Mouse (Mus musculus): ENCODE measurements around the gene 6030408B16Rik. TPM values are rescaled to one million over a fixed set of nuclear protein-coding genes. Genes with fewer than 3 reads are reported as not detected.
"Not testable (repeated sequence)": the region's sequence is repeated elsewhere in the genome, so short reads cannot be mapped to it uniquely, and the experiment has no call there.

The 6030408B16Rik gene
- total RNA-seq, 2 experiments from 2014 or later, result not detected

DNA sequence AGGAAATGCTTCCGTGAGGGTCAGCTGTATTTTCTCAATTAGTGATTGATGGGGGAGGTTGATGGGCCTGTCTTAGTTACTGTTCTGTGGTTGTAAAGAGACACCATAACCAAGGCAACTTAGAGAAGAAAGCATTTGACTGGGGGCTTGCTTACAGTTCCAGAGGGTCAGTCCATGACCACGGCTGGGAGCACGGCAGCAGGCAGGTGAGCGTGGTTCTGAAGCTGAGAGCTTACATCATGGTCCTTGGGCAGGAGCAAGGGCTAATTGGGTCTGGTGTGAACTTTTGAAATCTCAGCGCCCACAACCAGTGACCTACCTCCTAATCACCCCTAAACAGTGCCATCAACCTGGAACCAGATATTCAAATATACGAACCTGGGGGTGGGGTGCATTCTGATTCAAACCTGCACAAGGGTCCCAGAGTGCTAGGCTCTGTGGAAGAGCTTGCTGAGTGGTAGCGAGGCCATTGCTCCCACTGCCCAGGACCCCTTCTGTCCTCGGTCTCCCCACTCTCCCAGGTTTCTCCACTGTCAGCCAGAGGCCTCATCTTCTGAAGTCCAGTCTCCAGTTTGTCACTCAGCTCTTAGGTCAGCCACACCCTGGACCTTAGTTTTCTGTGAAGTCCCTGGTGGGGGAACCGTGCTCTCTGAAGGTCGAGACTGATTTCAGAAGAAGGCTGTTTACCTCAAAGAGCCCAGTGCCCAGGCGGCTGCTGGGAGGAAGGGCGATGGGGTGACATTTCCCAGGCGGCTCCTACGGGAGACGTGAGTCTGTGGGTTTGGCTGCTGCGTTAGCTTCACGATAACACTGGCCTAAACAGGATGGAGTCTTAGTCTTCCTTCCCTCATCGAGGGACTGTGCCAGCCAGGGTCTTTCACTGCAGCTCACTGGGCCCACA, 24.2 kb downstream of the 6030408B16Rik start:
- no peak for ATAC-seq (replicated peaks; ENCODE audit: low FRiP score, low TSS enrichment, poor library complexity, severe bottlenecking)

DNA sequence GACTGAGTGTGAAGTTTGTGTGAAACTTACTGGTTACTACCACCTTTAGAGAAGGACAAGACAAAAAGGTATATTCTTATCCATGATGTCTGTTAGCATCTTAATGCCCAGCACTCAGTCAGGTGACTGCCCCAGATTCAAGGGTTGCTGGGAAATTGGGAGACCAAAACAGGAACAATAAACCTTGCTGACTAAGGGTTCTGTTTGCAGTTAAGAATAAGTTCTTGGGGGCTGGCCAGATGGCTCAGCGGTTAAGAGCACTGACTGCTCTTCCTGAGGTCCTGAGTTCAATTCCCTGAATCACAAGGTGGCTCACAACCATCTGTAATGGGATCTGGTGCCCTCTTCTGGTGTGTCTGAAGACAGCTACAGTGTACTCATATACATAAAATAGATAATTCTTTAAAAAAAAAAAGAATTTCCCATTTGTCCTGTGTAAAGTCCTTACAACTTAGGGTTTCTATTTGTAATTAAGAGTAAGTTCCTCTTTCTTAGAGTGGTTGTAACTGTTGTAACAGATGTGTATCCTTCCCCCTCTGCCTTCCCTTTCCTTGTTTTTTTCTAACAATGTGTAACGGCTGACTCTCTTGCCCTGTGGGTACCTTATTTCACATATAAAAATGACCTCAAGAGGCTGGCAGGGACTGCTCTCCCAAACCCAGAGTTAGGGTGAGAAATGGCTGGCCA, 24.9 kb downstream of the 6030408B16Rik start:
- ATAC-seq (replicated peaks; ENCODE audit: low FRiP score, low TSS enrichment, poor library complexity, severe bottlenecking), result no peak

DNA sequence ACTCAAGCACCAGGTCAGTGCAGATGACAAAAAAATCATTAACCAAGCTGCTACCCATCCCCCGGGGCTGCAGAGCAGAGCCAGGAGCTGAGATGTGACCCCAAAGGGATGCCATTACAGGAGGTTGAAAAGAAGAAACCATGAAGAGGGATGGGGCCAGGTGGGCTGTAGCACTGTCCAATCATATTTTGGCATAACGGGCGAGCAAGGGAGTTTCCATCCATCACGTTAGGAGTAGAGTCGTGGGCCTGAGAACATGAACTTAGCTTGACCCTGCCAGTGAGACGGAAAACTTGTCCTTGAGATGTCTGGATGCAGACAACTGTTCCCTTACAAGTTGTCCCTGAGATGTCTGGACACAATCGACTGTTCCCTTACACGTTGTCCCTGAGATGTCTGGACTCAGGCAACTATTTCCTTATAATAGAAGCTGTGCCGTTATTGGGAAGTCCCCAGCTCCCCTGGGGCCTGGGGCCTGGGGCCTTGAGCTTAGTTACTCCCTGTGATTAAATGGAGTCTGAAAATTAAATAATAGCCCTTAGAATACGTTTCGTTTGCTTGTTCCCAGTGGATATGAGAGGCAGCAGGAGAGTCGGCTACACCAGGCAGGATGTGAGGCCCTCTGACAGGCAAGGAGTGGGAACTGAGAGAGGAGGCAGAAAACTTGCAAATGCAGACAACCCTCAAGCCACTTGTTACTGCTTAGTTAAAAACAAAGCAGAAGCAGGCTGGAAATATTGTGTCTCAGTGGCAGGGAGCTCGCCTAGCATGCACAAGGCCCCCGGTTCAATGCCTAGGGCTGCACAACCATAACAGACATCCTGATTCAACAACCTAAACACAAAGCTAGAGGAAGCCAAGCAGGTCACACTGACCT, 26.1 kb downstream of the 6030408B16Rik start:
- ATAC-seq (replicated peaks; ENCODE audit: low FRiP score, low TSS enrichment, poor library complexity, severe bottlenecking), result no peak

GRCm38 (mm10) chr15:101320010-101320617, 27.1 kb downstream of the 6030408B16Rik start:
- no peak for ATAC-seq (replicated peaks; ENCODE audit: low FRiP score, low TSS enrichment, poor library complexity, severe bottlenecking)

DNA sequence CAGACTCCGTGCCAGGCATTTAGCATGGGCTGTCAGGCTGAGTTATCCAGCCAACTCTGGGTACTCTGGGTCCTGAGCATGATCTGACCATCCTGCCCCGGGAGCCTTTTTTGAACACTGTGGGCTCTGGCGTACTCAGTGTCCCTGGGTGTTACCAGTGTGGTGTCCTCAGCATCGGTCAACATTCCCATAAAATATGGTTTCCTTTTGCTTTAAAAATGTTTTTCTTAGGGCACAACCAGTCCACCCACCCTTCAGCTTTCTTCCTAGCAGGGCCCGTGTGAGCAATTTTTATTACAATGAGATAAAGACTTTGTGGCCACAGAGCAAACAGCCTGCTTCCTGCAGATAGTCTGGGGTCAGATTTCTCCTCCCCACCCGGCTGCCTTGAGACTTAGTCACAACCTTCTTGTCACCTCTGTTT, 27.6 kb downstream of the 6030408B16Rik start:
- peak; percentile 66 for ATAC-seq (replicated peaks; ENCODE audit: low FRiP score, low TSS enrichment, poor library complexity, severe bottlenecking)

- no peak for ATAC-seq (replicated peaks; ENCODE audit: low FRiP score, low TSS enrichment, poor library complexity, severe bottlenecking)
Observed at GRCm38 (mm10) chr15:101321126-101321525, 28.1 kb downstream of the 6030408B16Rik start.

GRCm38 (mm10) chr15:101322106-101322505, 29.1 kb downstream of the 6030408B16Rik start:
- ATAC-seq (replicated peaks; ENCODE audit: low FRiP score, low TSS enrichment, poor library complexity, severe bottlenecking), result no peak

DNA sequence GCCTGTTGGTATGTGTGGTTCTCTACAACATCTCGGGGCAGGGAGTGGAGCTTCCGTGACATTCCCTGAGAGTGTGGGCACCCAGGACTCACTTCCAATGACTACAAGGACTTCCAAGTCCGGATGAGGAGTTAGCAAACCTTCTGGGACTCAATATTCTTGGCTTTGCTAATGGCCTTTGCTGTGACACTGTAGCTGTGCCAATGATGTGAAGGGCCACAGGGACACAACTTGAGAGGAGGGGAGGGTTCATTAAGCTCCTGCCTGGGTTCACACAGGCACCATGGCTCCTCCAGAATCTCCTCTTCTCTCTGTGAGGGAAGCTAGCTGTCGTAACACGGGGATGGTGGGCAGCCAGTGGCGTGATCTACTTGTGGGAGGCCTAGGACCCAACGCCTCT, 29.6 kb downstream of the 6030408B16Rik start:
- ATAC-seq (replicated peaks; ENCODE audit: low FRiP score, low TSS enrichment, poor library complexity, severe bottlenecking), result no peak

DNA sequence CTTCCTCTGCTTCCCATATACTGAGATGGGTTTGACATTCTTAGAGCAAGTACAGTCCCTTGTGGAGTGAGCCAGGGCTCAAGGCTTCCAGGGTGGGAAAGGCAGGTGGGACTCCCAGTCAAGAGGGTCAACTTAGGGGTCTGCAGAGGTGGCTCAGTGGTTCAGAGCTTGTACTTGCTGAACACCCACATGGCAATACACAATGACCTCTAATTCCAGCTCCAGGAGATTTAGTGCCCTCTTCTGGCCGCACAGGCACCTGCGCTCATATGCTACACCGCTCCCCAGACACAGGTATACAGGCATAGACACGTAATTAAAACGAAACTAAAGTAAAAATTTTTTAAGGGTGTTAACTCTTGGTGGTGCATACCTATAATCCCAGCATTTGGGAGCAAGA, 30.5 kb downstream of the 6030408B16Rik start:
- ATAC-seq (replicated peaks; ENCODE audit: low FRiP score, low TSS enrichment, poor library complexity, severe bottlenecking), result no peak

- not testable (repeated sequence) for ATAC-seq (replicated peaks; ENCODE audit: low FRiP score, low TSS enrichment, poor library complexity, severe bottlenecking)
Observed at GRCm38 (mm10) chr15:101324409-101324808, 31.4 kb downstream of the 6030408B16Rik start.

DNA sequence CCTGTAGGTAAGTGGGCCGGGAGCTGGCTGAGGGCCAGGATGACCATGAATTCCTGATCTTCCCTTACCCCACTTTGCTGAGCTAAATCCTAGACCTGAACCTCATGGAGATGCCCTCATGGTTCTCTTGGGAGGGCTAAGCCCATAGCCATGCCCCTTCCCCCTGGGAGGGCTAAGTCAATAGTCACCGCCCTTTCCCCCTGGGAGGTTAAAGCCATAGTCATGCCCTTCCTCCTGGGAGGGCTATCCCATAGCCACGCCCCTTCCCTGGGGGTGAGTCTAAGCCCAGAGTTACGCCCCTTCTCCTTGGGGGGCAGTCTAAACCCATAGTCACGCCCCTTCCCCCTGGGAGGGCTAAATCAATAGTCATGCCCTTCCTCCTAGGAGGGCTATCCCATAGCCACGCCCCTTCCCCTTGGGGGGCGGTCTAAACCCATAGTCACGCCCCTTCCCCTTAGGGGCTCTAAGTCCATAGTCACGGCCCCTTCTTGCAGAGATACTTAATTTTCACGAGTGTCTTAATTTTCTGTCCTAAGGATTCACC, 33.1 kb downstream of the 6030408B16Rik start:
- no peak; the same call in 1 of the 2 replicates for ATAC-seq (replicated peaks; ENCODE audit: low FRiP score, low TSS enrichment, poor library complexity, severe bottlenecking)

DNA sequence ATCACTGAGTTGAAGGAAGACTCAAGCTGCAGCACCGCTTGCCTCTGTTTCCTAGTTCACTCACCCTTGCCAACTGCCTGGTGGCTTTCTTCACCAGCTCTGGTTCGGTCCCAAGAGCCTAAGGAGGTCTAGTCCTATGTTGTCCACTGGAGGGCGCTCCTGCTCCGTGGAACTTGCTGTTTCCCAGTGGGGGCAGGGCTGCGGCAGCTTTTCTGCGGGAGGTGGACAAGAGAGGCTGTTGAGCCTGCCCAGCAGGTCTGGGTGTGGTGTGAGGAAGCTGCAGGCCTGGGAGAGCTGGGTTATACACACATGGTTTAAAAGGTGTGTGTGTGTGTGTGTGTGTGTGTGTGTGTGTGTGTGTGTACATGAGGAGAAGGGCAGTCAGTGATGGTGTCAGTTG, 34.3 kb downstream of the 6030408B16Rik start:
- peak; percentile 66; the same call in 1 of the 2 replicates for ATAC-seq (replicated peaks; ENCODE audit: low FRiP score, low TSS enrichment, poor library complexity, severe bottlenecking)

GRCm38 (mm10) chr15:101328876-101329563, 36.0 kb downstream of the 6030408B16Rik start:
- no peak for ATAC-seq (replicated peaks; ENCODE audit: low FRiP score, low TSS enrichment, poor library complexity, severe bottlenecking)

GRCm38 (mm10) chr15:101329564-101329892, 36.5 kb downstream of the 6030408B16Rik start:
- ATAC-seq (replicated peaks; ENCODE audit: low FRiP score, low TSS enrichment, poor library complexity, severe bottlenecking), result no peak

DNA sequence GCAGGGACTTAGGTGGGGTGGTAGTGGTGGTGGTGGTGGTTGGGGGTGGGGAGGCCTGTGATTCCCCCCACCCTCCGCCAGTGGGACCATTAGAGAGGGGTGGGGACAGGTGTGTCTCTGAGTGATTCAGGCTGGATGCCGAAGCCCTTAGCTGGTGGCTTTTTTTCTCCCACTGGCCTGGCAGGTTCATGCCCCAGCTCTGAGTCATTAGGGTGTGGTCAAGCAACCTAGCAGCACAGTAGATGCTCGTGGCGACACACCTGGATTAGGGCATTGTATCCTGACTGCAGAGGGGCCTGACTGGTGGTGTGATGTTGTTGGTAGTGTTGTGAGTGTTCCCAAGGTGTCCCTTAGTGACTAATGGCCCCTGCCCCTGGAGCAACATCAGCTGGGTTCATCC, 38.1 kb downstream of the 6030408B16Rik start:
- ATAC-seq (replicated peaks; ENCODE audit: low FRiP score, low TSS enrichment, poor library complexity, severe bottlenecking), result no peak

- ATAC-seq (replicated peaks; ENCODE audit: low FRiP score, low TSS enrichment, poor library complexity, severe bottlenecking), result no peak
Observed at GRCm38 (mm10) chr15:101332370-101332769, 39.4 kb downstream of the 6030408B16Rik start.

DNA sequence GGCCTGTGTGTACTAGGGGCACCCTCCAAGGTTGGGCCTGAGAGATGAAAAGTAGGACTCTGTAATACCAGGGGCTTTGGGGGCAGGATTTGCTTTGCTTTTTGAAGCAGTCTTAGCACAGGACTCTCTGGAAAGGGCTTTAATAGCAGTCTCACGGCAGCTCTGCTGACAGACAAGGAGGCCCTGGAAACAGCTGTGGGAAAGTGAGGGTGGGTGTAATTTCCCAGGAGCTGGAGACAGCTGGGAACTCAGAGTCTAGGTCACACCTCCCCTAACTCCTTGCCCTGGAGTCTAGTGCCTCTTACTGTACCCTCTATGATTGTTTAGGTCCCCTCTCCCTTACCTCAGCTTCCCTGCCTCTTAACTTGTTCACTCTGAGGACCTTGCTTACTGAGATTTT, 40.2 kb downstream of the 6030408B16Rik start:
- no peak for ATAC-seq (replicated peaks; ENCODE audit: low FRiP score, low TSS enrichment, poor library complexity, severe bottlenecking)

DNA sequence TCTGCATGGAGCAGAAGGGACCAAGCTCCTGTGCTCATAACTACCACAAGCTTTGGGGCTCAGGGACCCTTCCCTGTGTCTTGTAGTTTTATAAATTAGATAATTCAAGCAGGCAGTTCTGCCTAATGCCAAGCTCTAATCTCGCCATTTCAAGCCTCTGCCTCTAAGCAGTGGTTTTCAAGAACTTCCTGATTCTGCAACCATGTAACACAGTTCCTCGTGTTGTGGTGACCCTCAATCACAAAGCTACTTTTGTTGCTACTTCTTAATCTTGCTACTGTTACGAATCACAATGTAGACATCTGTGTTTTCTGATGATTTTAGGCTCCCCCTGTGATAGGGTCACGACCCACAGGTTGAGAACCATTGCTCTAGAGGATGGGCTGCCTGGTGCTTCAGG, 40.6 kb downstream of the 6030408B16Rik start:
- no peak for ATAC-seq (replicated peaks; ENCODE audit: low FRiP score, low TSS enrichment, poor library complexity, severe bottlenecking)

Data from megakaryocyte-erythroid progenitor cell, adult 5-6 weeks (primary cell).